Comparison of ENCODE assay signal across 8 mouse cellular contexts in genomic region chr11:11963587-11963986, GRCm38 (mm10).
DNase-seq lines count a peak whose midpoint lies in the region; ATAC-seq and TF ChIP-seq lines count a peak whose summit lies in the region.

No protein-coding gene starts in this region.

- H3K9ac ChIP-seq in lung, postnatal 0 days (replicated peaks; ENCODE audit: low read depth): no peak overlapping the region
- H3K9ac ChIP-seq in heart, embryonic 16.5 days (ENCODE audit: low read length): peak overlapping the region; percentile 66

- peaks cover 17% of the 10 kb centered on the region; the same call in 1 of the 2 replicates for H3K4me1 ChIP-seq in lung, postnatal 0 days (ENCODE audit: insufficient read depth, low read depth, low read length)
- H3K4me1 ChIP-seq in heart, embryonic 16.5 days (ENCODE audit: control insufficient read depth, insufficient read depth, low read length): peaks cover 83% of the 10 kb centered on the region

- no peak for TF ChIP-seq EP300 in lung, postnatal 0 days (IDR thresholded peaks at IDR 0.05)

- TF ChIP-seq CTCF in gastrocnemius, adult 2 months (IDR thresholded peaks at IDR 0.05): no peak
- no peak for TF ChIP-seq CTCF in lung, postnatal 0 days (IDR thresholded peaks at IDR 0.05)

- H3K27me3 ChIP-seq in lung, postnatal 0 days (replicated peaks; ENCODE audit: insufficient read depth, low read length): no peaks in the 10 kb centered on the region
- H3K27me3 ChIP-seq in heart, embryonic 16.5 days (ENCODE audit: control insufficient read depth, insufficient read depth, low read length): no peaks in the 10 kb centered on the region

- no peak overlapping the region for H3K4me2 ChIP-seq in lung, postnatal 0 days (replicated peaks; ENCODE audit: low read depth, low read length)
- no peak overlapping the region for H3K4me2 ChIP-seq in heart, embryonic 16.5 days (ENCODE audit: low read depth, low read length)

- H3K36me3 ChIP-seq in lung, postnatal 0 days (ENCODE audit: insufficient read depth, low read length): no peaks in the 10 kb centered on the region
- peaks cover 6% of the 10 kb centered on the region for H3K36me3 ChIP-seq in heart, embryonic 16.5 days (ENCODE audit: control insufficient read depth, insufficient read depth)

- no peak for DNase-seq in gastrocnemius, adult 2 months
- no peak for DNase-seq in gastrocnemius, postnatal 10 days
- DNase-seq in lung, postnatal 0 days (ENCODE audit: low spot score): no peak
- DNase-seq in lung, postnatal 10 days: no peak
- no peak for DNase-seq in embryo, embryonic 9.5 days (ENCODE audit: extremely low spot score)
- no peak for DNase-seq in left cerebral cortex, adult 8-10 months (ENCODE audit: low spot score in 2 of 2)

- H3K4me3 ChIP-seq in gastrocnemius, adult 2 months: no peak overlapping the region
- H3K4me3 ChIP-seq in lung, postnatal 0 days (ENCODE audit: low read depth, low read length): no peak overlapping the region
- H3K4me3 ChIP-seq in heart, embryonic 16.5 days (ENCODE audit: low read length): no peak overlapping the region

- no peaks in the 10 kb centered on the region for H3K9me3 ChIP-seq in lung, postnatal 0 days (ENCODE audit: low read length)
- H3K9me3 ChIP-seq in heart, embryonic 16.5 days (replicated peaks; ENCODE audit: control insufficient read depth, low read length): no peaks in the 10 kb centered on the region

- intact Hi-C loops in gastrocnemius, adult 2 months (cut with DNase I): no loop called here

- 51% methylated on average over 3 of the region's 3 CpGs for WGBS in lung, postnatal 0 days
- 43% methylated on average over 3 of the region's 3 CpGs for WGBS in heart, embryonic 16.5 days

- peak overlapping the region; percentile 95 for H3K27ac ChIP-seq in gastrocnemius, adult 2 months
- 0 out of 2 replicates have a peak overlapping the region, but pooled peaks have one; percentile 14 for H3K27ac ChIP-seq in lung, postnatal 0 days (ENCODE audit: low read length)
- peak overlapping the region; percentile 99 for H3K27ac ChIP-seq in heart, embryonic 16.5 days (ENCODE audit: low read length)

- no peak for ATAC-seq in lung, postnatal 0 days
- ATAC-seq in heart, embryonic 16.5 days (replicated peaks; ENCODE audit: extremely low read depth, insufficient read depth, low FRiP score): no peak
- ATAC-seq in megakaryocyte-erythroid progenitor cell, adult 5-6 weeks (replicated peaks; ENCODE audit: low FRiP score, low TSS enrichment, poor library complexity, severe bottlenecking): peak; percentile 72

Comparison
In these comparisons a context has a peak if more than half of its experiments do, and no peak if none do; other contexts are left out.
1. H3K27ac ChIP-seq: peak in every context shown above with its lines; median percentile 99 in heart, embryonic 16.5 days; 95 in gastrocnemius, adult 2 months; 14 in lung, postnatal 0 days.